Mouse (Mus musculus) cerebellum, adult 9-10 months (tissue): Measurements from ENCODE around the gene Mrpl49.

Experiments
- DNase-seq: peaks from one replicate; pipeline ENCODE4 v3.0.0; 2022

Mrpl49 gene

DNA sequence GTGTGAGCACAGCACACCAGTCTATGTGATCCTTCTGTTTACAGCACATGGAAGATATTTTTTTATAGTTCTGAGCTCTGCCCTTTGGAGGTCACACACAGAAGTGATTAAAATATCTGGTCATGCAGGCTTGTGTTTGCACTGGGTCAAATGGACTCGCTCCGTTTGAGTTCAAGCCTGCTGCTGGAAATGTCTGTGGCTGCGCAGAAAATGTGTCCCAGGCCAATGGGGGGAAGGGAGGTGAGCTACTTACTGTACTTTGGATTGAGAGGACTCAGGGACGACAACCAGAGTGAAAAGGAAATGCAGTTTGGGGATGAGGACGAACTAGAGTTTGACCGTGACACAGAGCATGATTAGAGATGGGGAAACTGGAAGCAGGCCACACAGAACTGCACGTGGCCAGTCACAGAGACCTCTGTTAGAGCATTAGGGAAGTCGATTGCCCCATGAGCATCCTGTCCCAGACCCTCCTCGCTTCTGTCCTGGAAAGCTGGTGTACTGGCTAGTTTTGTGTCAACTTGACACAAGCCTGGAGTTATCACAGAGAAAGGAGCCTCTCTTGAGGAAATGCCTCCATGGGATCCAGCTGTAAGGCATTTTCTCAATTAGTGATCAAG, 21.5 kb downstream of the Mrpl49 start:
- DNase-seq, result no peak

DNA sequence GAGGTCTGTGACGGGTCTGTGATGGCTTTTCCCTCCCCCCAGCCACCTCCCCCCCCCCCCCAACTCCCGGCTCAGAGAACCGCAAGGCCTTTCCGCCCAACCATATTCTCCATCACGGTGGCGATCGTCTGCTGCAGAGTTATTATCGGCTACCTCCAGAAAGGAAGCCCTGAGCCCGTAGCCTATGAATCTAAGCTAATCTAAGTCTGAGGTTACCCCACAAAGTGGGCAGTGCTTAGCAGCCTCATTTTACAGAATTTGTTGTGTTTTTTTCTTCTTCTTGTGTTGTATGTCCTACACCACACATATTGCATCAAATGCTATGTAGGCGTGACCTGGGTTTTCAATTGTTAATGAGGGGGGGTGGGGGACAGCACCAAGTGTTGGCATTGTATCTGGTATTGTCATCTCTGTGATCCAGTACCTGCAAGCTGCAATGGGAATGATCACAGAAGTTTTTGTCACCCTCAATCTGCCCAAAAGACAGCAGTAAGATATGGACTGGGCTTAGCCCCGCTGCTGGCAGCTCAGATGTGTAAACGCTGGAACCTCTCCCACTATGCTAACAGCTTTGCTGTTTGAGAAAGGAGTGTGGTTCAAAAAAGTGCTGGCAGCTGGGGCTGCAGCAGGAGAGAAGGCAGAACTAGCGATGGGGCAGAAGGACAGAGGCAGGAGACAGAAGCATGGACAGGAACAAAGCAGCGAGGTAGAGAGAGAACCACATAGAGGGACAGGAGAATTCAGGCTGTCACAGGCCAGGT, 26.9 kb downstream of the Mrpl49 start:
- DNase-seq, result no peak

DNA sequence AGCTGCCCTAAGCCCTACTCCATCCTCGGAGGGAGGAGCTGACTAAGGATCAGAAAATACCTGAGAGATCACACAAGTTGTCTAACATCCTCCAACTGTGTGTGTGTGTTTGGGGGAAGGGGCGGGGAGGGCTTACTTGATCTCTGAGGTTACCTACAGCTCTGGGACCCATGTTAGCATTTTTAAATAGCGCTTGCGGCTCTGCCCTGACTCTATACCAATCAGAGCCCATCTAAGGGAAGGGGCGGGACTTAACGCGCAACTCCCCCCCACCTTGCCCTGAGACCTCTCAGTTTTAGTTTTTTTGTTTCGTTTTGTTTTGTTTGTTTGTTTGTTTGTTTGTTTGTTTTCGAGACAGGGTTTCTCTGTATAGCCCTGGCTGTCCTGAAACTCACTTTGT, 28.2 kb downstream of the Mrpl49 start:
- DNase-seq, result no peak

DNA sequence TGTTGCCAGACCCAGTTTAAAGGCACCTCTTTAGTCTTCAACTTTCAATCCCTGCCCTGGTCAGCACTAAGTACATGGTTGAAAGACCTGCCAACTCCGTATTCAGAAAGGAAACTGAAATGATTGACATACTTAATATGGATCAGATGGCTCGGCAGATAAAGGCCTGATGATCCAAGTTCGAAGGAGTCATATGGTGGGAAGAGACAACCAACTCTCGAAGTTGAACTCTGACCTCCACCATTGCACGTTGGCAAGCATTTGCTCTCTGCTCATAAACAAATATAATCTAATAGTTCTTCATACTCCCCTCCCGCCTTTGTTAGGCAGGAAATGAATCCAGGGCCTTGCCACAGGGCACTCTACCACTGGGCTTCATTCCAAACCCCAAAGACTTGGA, 28.6 kb downstream of the Mrpl49 start:
- no peak for DNase-seq

DNA sequence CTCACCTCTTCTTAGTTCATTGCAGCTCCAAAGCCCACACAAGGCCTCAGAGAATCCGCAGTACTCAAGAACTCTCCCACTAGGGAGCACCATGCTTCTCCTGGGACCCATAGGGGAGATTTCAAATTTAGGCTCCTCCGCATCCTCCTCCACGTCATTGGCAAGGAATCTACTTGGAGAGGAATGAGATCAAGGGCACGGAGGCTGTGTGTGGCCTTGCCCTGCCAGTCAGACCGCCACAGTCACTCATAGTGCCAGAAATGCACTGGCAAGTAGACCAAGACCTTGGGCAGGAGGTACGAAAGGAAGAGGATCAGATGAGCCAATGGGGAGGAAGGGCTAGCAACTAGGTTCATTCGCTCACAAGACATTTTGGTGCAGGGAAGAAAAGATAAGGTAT, 33.7 kb downstream of the Mrpl49 start:
- DNase-seq, result no peak

DNA sequence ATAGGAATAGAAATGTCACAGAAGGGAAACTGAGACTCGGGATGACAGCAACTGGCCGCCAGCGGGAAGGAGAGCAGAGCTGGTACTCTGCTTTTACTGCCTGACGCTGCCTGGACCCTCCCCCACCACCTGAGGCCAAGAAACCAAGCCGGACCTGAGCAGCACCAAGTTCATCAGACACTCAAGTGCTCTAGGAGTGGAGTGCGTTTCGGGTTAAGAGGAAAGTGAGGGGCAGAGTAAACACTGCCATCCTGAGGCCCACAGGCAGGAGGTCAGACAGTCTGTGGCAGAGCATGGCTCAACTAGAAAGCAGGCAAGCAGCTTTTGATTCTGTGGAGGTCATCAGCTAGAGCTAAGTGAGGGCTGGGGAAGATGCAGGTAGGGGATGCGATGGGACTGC, 34.5 kb downstream of the Mrpl49 start:
- no peak for DNase-seq

DNA sequence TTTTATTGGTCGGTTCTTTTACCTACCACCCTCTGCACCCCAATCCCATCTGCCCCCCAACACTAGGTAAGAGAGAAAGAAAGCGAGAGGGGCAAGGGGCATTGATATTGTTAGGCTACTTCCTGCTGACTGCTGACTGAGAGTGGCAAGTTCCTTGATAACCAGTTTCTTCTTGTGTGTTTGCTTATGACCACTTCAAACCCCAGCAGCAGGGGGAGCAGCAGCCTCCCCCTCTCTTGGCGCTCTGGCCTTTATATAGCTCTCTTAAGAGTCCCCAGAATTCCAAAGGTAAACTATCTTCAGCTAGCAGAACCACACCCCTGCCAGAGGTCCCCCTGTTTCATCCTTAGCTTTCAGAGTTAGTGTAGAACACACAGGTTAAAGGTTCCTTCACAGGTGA, 37.3 kb downstream of the Mrpl49 start:
- no peak for DNase-seq

DNA sequence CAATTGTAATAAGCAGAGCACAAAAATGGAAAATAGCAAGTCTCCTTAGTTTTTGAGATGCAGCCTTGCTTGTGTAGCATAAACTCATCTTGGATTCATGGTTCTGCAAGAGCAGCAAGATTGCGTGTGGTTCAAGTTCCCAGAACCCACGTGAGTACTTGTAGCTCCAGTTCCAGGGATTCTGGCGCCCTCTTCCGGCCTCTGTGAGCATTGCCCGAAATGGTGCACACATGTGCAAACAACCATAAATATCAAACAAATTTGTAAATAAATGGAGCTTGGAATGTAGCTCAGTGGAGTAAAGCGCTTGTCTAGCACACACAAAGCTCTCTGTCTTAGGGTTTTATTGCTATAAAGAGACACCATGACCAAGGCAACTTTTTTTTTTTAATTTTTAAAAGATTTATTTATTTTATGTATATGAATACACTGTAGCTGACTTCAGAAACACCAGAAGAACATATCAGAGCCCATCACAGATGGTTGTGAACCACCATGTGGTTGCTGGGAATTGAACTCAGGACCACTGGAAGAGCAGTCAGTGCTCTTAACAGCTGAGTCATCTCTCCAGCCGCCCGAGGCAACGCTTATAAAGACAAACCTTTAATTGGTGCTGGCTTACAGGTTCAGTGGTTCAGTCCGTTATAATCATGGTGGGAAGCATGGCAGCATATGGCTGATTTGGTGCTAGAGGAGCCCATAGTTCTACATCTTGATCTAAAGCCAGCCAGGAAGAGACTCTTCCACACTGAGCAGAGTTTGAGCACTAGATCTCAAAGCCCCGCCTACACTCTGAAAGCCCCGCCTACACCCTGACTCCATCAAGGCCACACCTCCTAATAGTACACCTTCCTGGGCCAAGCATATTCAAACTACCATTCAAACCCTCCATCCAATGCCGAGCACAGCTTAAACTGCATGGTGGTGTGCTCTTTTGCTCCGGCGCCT, 39.2 kb downstream of the Mrpl49 start:
- peak; percentile 93 for DNase-seq

DNA sequence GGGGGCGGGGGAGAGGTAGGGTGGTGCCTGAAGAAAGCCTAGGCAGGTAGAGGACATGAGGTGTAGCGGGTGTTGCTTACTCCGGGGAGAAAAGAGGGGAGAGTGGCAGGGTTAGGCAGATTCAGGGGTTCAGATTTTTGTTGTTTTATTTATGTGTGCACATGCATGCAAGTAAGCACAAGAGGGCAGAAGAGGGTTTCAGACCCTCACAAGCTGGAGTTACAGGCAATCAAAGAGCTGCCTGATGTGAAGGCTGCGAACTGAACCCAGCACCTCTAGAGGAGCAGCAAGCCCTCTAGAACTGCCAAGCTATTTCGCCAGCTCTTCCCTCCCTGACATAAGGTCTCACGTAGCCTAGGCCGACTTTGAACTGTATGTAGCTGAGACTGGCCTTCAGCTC, 41.1 kb downstream of the Mrpl49 start:
- DNase-seq, result peak; percentile 28

DNA sequence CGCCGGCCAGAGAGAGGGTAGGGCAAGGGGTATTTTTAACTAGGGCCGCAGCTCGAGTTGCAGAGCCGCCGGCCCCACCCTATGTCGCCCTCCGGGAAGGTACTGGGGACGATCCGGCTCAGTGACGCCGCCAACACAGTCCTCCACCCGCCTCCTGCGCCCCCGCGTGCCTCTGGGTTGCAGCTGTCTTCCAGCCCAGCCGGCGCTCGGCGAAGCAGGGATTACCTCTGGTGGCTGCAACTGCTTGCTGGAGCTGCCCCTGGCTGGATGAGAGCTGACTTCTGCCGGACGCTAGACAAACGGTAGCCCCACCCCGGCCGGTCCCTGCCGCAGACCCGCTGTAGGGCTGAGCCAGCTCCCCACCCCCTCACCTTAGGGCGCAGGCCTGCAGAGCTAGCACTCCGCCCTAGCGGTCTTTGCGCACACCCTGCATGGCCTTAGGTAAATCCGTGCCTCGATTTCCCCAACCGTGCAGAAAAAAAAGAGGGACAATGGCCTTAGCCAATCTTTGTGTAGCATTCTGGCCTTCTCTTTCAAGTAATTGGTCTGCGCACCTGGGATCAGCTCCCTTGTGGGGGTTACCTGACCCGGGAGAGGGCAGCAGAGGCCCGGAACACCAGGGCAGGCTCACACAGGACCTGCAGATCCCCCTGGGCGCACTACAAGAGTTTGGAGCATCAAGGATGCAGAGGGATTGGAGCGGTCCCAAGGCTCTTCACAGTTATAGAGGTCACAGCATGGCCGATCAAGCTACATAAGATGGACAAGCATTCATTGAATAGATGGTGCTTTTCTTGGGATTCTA, 41.9 kb downstream of the Mrpl49 start, which contains the start of gene Capn1:
Gene Capn1 (minus strand): TSS at position 387 of the 805 bp plus-strand sequence.
- DNase-seq, result peak; percentile 60

DNA sequence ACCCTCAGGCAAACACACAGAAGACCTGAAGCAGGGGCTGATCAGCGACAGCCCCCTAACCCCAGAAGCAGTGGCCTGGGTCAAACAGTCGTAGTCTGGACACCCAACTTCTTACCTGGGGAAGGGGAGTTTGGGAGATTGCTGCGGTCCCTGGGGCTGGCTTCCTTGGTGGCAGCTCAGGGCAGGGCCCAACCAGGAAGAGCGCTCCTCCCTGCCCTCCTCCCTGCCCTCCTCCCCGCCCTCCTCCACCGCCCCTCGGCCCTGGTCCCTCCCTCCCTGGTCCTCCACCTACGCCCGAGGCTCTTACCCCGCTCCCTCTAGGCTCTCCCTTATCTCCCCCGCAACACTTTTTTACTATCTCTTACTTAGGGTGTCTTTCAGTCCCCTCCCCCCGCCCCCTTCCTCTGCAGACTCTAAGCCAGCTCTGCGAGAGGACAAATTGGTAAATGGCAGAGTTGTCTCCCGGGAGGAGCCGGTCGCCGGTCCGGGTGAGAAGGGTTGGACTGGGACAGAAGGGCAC, 42.5 kb downstream of the Mrpl49 start:
- DNase-seq, result peak; percentile 41

DNA sequence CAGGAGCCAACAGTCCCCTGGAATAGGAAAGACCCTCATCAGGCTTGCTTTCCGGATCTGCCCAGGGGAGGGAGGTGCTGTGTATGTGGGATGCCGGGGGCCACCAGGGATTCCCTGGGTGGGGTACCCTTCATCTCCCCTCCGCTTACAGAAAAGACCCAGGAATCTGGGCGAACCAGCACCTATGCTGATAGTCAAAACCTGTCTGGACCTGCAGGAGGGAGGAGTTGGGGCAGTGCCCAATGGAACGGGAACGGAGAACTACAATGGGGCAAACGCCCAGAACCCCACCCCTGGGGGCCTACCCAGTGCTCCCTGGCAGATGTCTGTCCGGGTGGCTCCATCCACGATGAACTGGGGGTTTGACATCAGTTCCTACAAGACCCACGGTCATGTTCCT, 43.9 kb downstream of the Mrpl49 start:
- DNase-seq, result peak; percentile 31

DNA sequence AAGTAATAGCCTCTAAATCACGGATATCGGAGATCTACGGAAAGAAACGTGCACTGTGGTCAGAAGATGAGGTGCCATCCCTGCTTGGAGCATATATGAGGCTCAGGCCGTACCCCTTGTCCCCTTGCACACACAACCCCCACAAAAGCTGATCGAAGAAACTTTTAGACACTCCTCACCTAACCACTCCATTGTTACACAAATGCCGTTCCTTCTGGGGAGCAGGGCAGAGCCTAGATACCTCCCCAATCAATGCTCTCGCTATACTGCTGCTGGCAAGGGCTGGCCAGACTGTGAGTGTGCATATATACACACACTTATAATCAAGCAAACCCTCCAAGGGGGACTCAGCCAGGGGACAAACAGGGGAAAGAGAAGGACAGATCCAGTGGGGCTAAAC, 48.4 kb downstream of the Mrpl49 start:
- DNase-seq, result no peak

DNA sequence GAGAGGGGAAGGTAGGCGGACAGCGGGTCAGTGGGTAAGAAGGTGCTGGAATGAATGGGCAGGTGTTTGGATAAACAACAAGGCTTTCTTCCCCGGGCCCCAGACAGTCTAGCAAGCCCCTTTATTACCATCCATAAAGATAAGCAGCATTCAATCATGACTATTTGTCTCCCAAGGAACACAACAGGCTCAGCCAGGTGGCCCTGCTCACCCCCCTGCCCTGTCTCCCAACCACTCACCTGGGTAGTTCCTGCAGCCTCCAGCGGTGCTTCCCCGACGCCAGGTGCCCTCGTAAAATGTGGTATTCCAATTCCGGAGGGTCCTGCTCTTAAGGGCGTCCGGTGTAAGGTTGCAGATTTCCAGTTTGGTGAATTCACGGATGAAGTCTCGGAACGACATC, 50.6 kb downstream of the Mrpl49 start:
- no peak for DNase-seq

DNA sequence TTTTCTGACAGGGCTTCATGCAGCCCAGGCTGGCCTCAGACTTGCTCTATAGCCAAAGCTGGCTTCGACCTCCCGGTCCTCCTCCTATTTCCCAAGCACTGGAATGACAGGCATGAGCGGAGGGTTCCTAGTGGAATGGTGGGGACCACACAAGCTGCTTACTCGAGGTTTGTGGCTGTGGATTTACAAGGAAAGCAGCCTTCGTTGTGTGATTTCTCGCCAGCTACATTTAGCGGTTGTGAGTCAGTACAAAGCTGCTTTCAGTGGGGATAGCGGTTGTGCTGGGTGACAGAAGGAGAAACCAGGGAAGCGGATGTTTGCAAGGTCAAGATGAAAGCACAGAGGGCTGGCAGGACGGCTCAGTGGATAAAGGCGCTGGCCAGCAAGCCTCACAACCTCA, 52.0 kb downstream of the Mrpl49 start:
- no peak for DNase-seq
